Mouse (Mus musculus) limb, embryonic 14.5 days (tissue): ENCODE measurements around the gene Rnase9. TPM values are rescaled to one million over a fixed set of nuclear protein-coding genes. Genes with fewer than 3 reads are reported as not detected.
A peak's percentile ranks its signal among the peaks of the same experiment; 100 is the strongest.

Experiments
- ATAC-seq: fragments of 200-750 bp; cut with Nextera tagmentation; 2 replicates; pipeline ENCODE4 v1.8.0; 2017; ENCODE audit warnings: low read depth, moderate number of reproducible peaks, moderate TSS enrichment; ENCODE audit not compliant: low FRiP score
- DNase-seq: peaks from one replicate; pipeline ENCODE4 v3.0.0-alpha.2; 2015; ENCODE audit warnings: low spot score
- H3K27ac ChIP-seq: fragments of 300-500 bp; sonication (generic); replicated peaks from 2 replicates; pipeline ENCODE4 v1.5.1; 2014; ENCODE audit warnings: low read depth, mild to moderate bottlenecking, low read length, moderate library complexity, mixed read lengths
- H3K27me3 ChIP-seq: fragments of 300-500 bp; sonication (generic); 2 replicates; pipeline ENCODE4 v1.6.1; 2014; ENCODE audit warnings: low read length, mixed read lengths; ENCODE audit not compliant: control insufficient read depth, insufficient read depth
- H3K36me3 ChIP-seq: fragments of 300-500 bp; sonication (generic); 2 replicates; pipeline ENCODE4 v1.6.1; 2014; ENCODE audit warnings: mild to moderate bottlenecking, low read length, moderate library complexity, mixed read lengths; ENCODE audit not compliant: control insufficient read depth, insufficient read depth
- H3K4me1 ChIP-seq: fragments of 300-500 bp; sonication (generic); 2 replicates; pipeline ENCODE4 v1.6.1; 2014; ENCODE audit warnings: antibody characterized with exemption, low read length, mixed read lengths; ENCODE audit not compliant: control insufficient read depth, insufficient read depth
- H3K4me2 ChIP-seq: fragments of 300-500 bp; sonication (generic); replicated peaks from 2 replicates; pipeline ENCODE4 v1.6.1; 2014; ENCODE audit warnings: low read depth, mild to moderate bottlenecking, low read length, moderate library complexity; ENCODE audit not compliant: severe bottlenecking
- H3K4me3 ChIP-seq: fragments of 300-500 bp; sonication (generic); replicated peaks from 2 replicates; pipeline ENCODE4 v1.5.1; 2014; ENCODE audit warnings: low read length
- H3K9ac ChIP-seq: fragments of 300-500 bp; sonication (generic); 2 replicates; pipeline ENCODE4 v1.6.1; 2014; ENCODE audit warnings: mild to moderate bottlenecking, low read depth, low read length, moderate library complexity; ENCODE audit not compliant: severe bottlenecking
- H3K9me3 ChIP-seq: fragments of 300-500 bp; sonication (generic); 2 replicates; pipeline ENCODE4 v1.6.1; 2016; ENCODE audit warnings: low read length; ENCODE audit not compliant: control insufficient read depth
- POLR2A ChIP-seq: fragments of 200-500 bp; IDR thresholded peaks from 2 replicates; pipeline ENCODE4 v1.8.0; 2012; ENCODE audit warnings: inconsistent platforms, mild to moderate bottlenecking, moderate library complexity, borderline replicate concordance; ENCODE audit not compliant: insufficient read depth, insufficient read length; ENCODE audit errors: extremely low read depth
- WGBS: fragments of 180-500 bp; shearing (Covaris S2); extraction: QIAGEN DNeasy Blood & Tissue Kit; methylation state at CpG from one replicate; pipeline ENCODE4 v1.1.7; 2014; 5-methylcytosine and 5-hydroxymethylcytosine counted together
- polyA plus RNA-seq, 2 experiments: library from polyadenylated mRNA; depleted of rRNA in 1 of 2; stranded (reverse) in 1 of 2; unstranded in 1 of 2; fragments of >200 nt; fragmentation: Nextera tagmentation in 1 of 2; extraction: Ambion mirVana in 1 of 2; gene quantifications; 2 replicates each; pipeline versions ENCODE4 v1.2.1 to v1.2.3; 2012 to 2014

Gene Rnase9
- polyA plus RNA-seq, 2 experiments: not detected

GRCm38 (mm10) chr14:51047846-51048245 lies 6.2 kb upstream of the Rnase9 start:
- no peak overlapping the region for H3K4me3 ChIP-seq
- TF ChIP-seq POLR2A: no peak
- no peaks in the 10 kb centered on the region for H3K4me1 ChIP-seq
- DNase-seq (no peak), ATAC-seq (no peak)
- no peak overlapping the region for H3K9ac ChIP-seq
- no peaks in the 10 kb centered on the region for H3K9me3 ChIP-seq
- 49% methylated on average over 5 of the region's 5 CpGs for WGBS
- no peaks in the 10 kb centered on the region for H3K36me3 ChIP-seq
- no peaks in the 10 kb centered on the region for H3K27me3 ChIP-seq
- H3K27ac ChIP-seq: no peak overlapping the region
- no peak overlapping the region for H3K4me2 ChIP-seq

DNA sequence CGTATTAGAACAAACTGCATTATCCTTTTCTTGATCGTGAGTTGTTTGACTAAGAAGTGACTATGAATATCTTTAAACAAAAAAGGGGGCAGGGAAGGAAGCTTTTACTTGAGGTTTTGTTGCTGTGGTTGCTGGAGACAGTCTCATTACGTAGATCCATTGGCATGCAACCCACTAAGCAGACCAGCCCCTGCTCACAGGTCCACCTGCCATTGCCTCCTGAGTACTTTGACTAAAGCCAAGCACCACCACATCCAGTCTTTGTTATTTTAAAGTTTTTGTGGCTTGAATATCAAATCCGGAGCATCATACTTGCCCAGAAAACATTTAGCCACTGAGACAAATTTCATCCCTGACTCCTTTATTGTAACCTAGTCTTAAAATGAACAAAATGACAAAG lies 5.5 kb downstream of the Rnase9 start:
- WGBS: 81% methylated on average over 4 of the region's 4 CpGs

DNA sequence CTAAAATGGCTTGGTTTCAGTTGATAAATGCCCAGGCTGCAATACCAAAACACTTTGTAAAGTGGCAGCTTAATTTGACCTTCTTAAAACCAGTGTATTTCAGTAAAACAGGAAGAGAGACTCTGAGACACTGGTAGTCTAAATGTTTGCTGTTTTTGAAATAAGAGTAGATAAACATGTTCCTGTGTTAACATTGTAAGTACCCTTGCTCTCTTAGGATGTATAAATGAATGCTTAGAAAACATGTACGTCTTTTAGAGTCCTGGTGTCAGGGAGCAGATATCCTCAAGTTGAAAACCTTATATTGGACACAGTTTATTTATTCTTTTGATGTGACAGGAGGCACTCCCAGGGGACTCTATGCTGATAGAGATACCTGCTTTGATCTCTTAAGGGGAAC lies 6.5 kb downstream of the Rnase9 start:
- no peak overlapping the region for H3K4me2 ChIP-seq
- WGBS: 24% methylated on average over 1 of the region's 1 CpGs

More for the DNA sequence above, 5.5 kb downstream of the Rnase9 start:
- no peak for TF ChIP-seq POLR2A
- H3K27me3 ChIP-seq: no peaks in the 10 kb centered on the region
- DNase-seq: no peak
- H3K9ac ChIP-seq: no peak overlapping the region
- H3K4me3 ChIP-seq: no peak overlapping the region
- H3K4me1 ChIP-seq: no peaks in the 10 kb centered on the region
- H3K4me2 ChIP-seq: no peak overlapping the region
- H3K9me3 ChIP-seq: no peaks in the 10 kb centered on the region
- ATAC-seq: no peak
- no peaks in the 10 kb centered on the region for H3K36me3 ChIP-seq
- H3K27ac ChIP-seq: no peak overlapping the region

GRCm38 (mm10) chr14:51027387-51028155 lies 14.1 kb downstream of the Rnase9 start:
- no peak overlapping the region for H3K4me2 ChIP-seq
- ATAC-seq (no peak), DNase-seq (no peak)
- H3K9me3 ChIP-seq: no peaks in the 10 kb centered on the region
- H3K27me3 ChIP-seq: no peaks in the 10 kb centered on the region
- H3K36me3 ChIP-seq: no peaks in the 10 kb centered on the region
- no peak overlapping the region for H3K4me3 ChIP-seq
- H3K9ac ChIP-seq: no peak overlapping the region
- 58% methylated on average over 3 of the region's 3 CpGs for WGBS
- no peak for TF ChIP-seq POLR2A
- H3K4me1 ChIP-seq: no peaks in the 10 kb centered on the region
- no peak overlapping the region for H3K27ac ChIP-seq

More for the DNA sequence above, 6.5 kb downstream of the Rnase9 start:
- Histone ChIP-seq H3K27ac (no peak overlapping the region), H3K27me3 (no peaks in the 10 kb centered on the region), H3K9me3 (no peaks in the 10 kb centered on the region), H3K4me1 (no peaks in the 10 kb centered on the region), H3K4me3 (no peak overlapping the region), H3K9ac (no peak overlapping the region), H3K36me3 (no peaks in the 10 kb centered on the region)
- no peak for ATAC-seq
- no peak for TF ChIP-seq POLR2A
- DNase-seq: no peak

GRCm38 (mm10) chr14:51026391-51027133 lies 15.1 kb downstream of the Rnase9 start:
- H3K4me2 ChIP-seq: no peak overlapping the region
- 28% methylated on average over 5 of the region's 5 CpGs for WGBS
- no peaks in the 10 kb centered on the region for H3K4me1 ChIP-seq
- no peak overlapping the region for H3K9ac ChIP-seq
- no peak overlapping the region for H3K4me3 ChIP-seq
- no peaks in the 10 kb centered on the region for H3K36me3 ChIP-seq
- no peaks in the 10 kb centered on the region for H3K9me3 ChIP-seq
- H3K27ac ChIP-seq: no peak overlapping the region
- DNase-seq (peak; percentile 87), ATAC-seq (peak; percentile 50)
- TF ChIP-seq POLR2A: no peak
- no peaks in the 10 kb centered on the region for H3K27me3 ChIP-seq
